Mouse (Mus musculus): ENCODE results near the gene Msi2. TPM values are rescaled to one million over a fixed set of nuclear protein-coding genes. Genes with fewer than 3 reads are reported as not detected.

Gene Msi2
- polyA plus RNA-seq, 1 experiment from 2014 or later: 10.9 TPM

DNA sequence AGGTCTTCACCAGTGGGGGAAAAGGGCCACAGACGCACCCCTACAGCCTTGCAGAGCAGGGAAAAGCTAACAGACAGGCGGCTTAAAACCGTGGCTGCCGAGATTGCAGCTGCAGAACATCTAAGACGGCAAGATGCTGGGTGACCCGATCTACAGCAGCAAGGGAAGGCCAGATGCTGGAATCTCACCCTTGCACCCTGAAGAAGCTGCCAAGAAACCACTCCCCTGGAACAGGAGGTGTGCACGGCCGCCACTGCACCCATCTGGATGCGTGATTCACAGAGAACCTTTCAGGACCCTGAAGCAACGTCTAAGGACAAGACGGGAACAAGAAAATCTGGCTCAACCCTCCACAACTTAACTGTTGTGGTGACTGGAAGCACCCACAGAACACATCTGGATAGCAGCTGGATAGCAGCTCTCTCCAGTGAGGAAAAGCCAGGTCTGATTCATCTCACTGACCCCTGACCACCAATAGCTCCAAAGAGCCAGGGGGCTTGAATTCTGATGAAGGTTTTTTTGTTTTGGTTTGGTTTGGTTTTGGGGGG is 11.0 kb downstream of the Msi2 start:
- ATAC-seq: no peak
- Histone ChIP-seq H3K4me1 (replicated peaks) (peaks cover 15% of the 10 kb centered on the region), H3K27me3 (replicated peaks) (no peaks in the 10 kb centered on the region), H3K9me3 (no peaks in the 10 kb centered on the region), H3K9ac (no peak overlapping the region), H3K36me3 (0 out of 2 replicates have a peak, but pooled peaks cover 3% of the 10 kb centered on the region), H3K27ac (no peak overlapping the region), H3K4me3 (replicated peaks) (no peak overlapping the region), H3K4me2 (replicated peaks) (no peak overlapping the region)
- 58% methylated on average over 11 of the region's 11 CpGs for WGBS

GRCm38 (mm10) chr11:88704688-88705087 is 13.6 kb downstream of the Msi2 start:
- H3K4me2 ChIP-seq (replicated peaks): no peak overlapping the region
- H3K36me3 ChIP-seq: no peaks in the 10 kb centered on the region; the same call in 1 of the 2 replicates
- no peak overlapping the region for H3K9ac ChIP-seq
- no peaks in the 10 kb centered on the region for H3K9me3 ChIP-seq
- no peak for ATAC-seq
- no peak overlapping the region for H3K4me3 ChIP-seq (replicated peaks)
- 79% methylated on average over 10 of the region's 10 CpGs for WGBS
- no peak overlapping the region for H3K27ac ChIP-seq
- no peaks in the 10 kb centered on the region for H3K27me3 ChIP-seq (replicated peaks)
- peaks cover 18% of the 10 kb centered on the region for H3K4me1 ChIP-seq (replicated peaks)

DNA sequence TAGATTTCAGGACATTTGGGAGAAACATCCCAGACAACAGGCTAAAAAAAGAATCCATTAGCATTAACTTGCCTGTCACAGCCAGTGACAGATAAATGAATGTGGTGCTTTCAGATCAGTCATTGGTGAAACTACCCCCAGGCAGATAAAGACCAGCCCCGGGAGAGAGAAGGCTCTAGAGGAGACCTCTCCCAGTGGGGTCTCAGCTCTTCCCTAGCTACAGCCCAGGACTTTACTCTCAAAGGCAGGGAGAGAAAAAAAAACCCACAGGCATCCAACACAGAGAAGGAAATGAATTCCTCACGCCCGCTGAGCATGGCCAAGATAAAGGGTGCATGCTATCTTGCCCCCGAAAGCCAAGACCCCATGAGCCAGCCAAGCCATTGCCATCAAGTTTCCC is 15.1 kb downstream of the Msi2 start:
- no peak overlapping the region for H3K4me2 ChIP-seq (replicated peaks)
- no peak overlapping the region for H3K9ac ChIP-seq
- ATAC-seq: no peak
- no peaks in the 10 kb centered on the region for H3K9me3 ChIP-seq
- peaks cover 18% of the 10 kb centered on the region for H3K4me1 ChIP-seq (replicated peaks)
- H3K4me3 ChIP-seq (replicated peaks): no peak overlapping the region
- no peak overlapping the region for H3K27ac ChIP-seq
- peaks cover 4% of the 10 kb centered on the region; the same call in 1 of the 2 replicates for H3K36me3 ChIP-seq
- 52% methylated on average over 4 of the region's 4 CpGs for WGBS
- no peaks in the 10 kb centered on the region for H3K27me3 ChIP-seq (replicated peaks)

- peaks cover 16% of the 10 kb centered on the region for H3K4me1 ChIP-seq (replicated peaks)
Measured at GRCm38 (mm10) chr11:88701976-88702659, 16.2 kb downstream of the Msi2 start.

DNA sequence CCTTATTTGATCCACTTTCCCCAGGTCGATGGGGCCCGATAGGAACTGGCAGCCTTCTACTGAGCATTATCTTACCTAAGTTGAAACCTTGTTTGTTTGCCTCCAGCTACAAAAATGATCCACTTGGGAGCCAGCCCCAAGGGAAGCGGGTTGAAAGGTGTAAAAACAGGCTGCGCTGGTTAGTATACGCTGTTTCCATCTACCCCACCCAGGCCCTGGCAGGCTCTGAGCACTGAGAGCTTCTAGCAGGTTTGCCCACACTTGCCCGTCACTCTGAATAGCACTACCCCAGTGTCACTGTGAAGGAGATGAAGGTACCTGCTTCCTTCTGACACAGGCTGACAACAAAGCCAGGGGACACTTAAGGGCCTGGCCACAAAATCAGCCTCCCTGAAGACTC is 17.3 kb downstream of the Msi2 start:
- WGBS: 87% methylated on average over 6 of the region's 6 CpGs
- H3K27ac ChIP-seq: no peak overlapping the region

More at GRCm38 (mm10) chr11:88701976-88702659, 16.2 kb downstream of the Msi2 start:
- 59% methylated on average over 6 of the region's 6 CpGs for WGBS
- ATAC-seq: no peak
- no peak overlapping the region for H3K4me3 ChIP-seq (replicated peaks)
- H3K4me2 ChIP-seq (replicated peaks): no peak overlapping the region
- H3K9ac ChIP-seq: no peak overlapping the region
- H3K27ac ChIP-seq: no peak overlapping the region
- H3K36me3 ChIP-seq: peaks cover 4% of the 10 kb centered on the region; the same call in 1 of the 2 replicates
- no peaks in the 10 kb centered on the region for H3K9me3 ChIP-seq
- no peaks in the 10 kb centered on the region for H3K27me3 ChIP-seq (replicated peaks)

DNA sequence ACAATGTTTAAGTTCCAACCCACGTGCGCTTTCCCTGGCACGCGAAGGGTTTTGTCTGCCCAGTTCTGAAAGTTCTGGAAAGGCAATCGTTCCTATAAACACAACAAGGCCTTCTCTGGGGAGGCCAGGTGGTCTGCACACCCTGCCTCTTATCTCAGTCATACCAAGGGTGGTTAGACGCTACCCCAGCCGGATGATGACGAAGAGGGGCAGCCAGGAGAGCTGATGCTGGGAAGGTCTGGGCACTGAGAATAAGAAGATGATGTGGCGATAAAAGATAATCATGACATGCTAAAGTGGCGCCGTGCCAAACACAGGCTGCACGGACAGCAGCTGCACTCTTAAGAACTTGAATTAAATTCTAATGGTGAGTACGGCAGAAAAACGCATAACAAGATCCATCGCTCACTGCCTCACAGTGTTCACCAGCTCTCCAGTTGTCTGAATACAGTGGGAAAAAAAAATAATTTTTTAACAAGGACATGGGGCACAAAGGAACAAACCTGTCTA is 18.1 kb downstream of the Msi2 start:
- 65% methylated on average over 15 of the region's 15 CpGs for WGBS
- Histone ChIP-seq H3K27me3 (replicated peaks) (no peaks in the 10 kb centered on the region), H3K9ac (no peak overlapping the region), H3K36me3 (peaks cover 4% of the 10 kb centered on the region; the same call in 1 of the 2 replicates), H3K4me3 (replicated peaks) (no peak overlapping the region), H3K9me3 (no peaks in the 10 kb centered on the region), H3K27ac (no peak overlapping the region), H3K4me1 (replicated peaks) (peaks cover 25% of the 10 kb centered on the region), H3K4me2 (replicated peaks) (no peak overlapping the region)
- ATAC-seq: no peak

More for the DNA sequence above, 17.3 kb downstream of the Msi2 start:
- Histone ChIP-seq H3K27me3 (replicated peaks) (no peaks in the 10 kb centered on the region), H3K4me1 (replicated peaks) (peaks cover 17% of the 10 kb centered on the region), H3K4me3 (replicated peaks) (no peak overlapping the region), H3K36me3 (peaks cover 4% of the 10 kb centered on the region; the same call in 1 of the 2 replicates), H3K9me3 (no peaks in the 10 kb centered on the region), H3K4me2 (replicated peaks) (no peak overlapping the region), H3K9ac (no peak overlapping the region)
- no peak for ATAC-seq

GRCm38 (mm10) chr11:88693905-88694893 is 24.1 kb downstream of the Msi2 start:
- Histone ChIP-seq H3K4me2 (replicated peaks) (no peak overlapping the region; the same call in 1 of the 2 replicates), H3K4me1 (replicated peaks) (peaks cover 58% of the 10 kb centered on the region), H3K9ac (no peak overlapping the region), H3K9me3 (no peaks in the 10 kb centered on the region), H3K27ac (no peak overlapping the region), H3K27me3 (replicated peaks) (no peaks in the 10 kb centered on the region), H3K36me3 (no peaks in the 10 kb centered on the region), H3K4me3 (replicated peaks) (no peak overlapping the region)
- ATAC-seq: peak; percentile 4; the same call in 1 of the 2 replicates
- 24% methylated on average over 20 of the region's 20 CpGs for WGBS

- H3K27me3 ChIP-seq (replicated peaks): no peaks in the 10 kb centered on the region
- H3K36me3 ChIP-seq: no peaks in the 10 kb centered on the region
- H3K4me3 ChIP-seq (replicated peaks): no peak overlapping the region
- no peak overlapping the region for H3K4me2 ChIP-seq (replicated peaks)
- H3K4me1 ChIP-seq (replicated peaks): peaks cover 61% of the 10 kb centered on the region
- H3K27ac ChIP-seq: 0 out of 2 replicates have a peak overlapping the region, but pooled peaks have one; percentile 25
- ATAC-seq: no peak; the same call in 1 of the 2 replicates
- no peak overlapping the region for H3K9ac ChIP-seq
- WGBS: 57% methylated on average over 13 of the region's 13 CpGs
- H3K9me3 ChIP-seq: no peaks in the 10 kb centered on the region
Measured at GRCm38 (mm10) chr11:88693002-88693769, 25.1 kb downstream of the Msi2 start.

GRCm38 (mm10) chr11:88692374-88692773 is 25.9 kb downstream of the Msi2 start:
- 0 out of 2 replicates have a peak, but pooled peaks have one; percentile 21 for ATAC-seq
- H3K27ac ChIP-seq: no peak overlapping the region
- 22% methylated on average over 10 of the region's 10 CpGs for WGBS

GRCm38 (mm10) chr11:88690556-88691287 is 27.6 kb downstream of the Msi2 start:
- Histone ChIP-seq H3K9me3 (no peaks in the 10 kb centered on the region), H3K27me3 (replicated peaks) (no peaks in the 10 kb centered on the region), H3K9ac (no peak overlapping the region), H3K4me3 (replicated peaks) (no peak overlapping the region), H3K36me3 (no peaks in the 10 kb centered on the region), H3K4me1 (replicated peaks) (peaks cover 70% of the 10 kb centered on the region), H3K4me2 (replicated peaks) (0 out of 2 replicates have a peak overlapping the region, but pooled peaks have one; percentile 3), H3K27ac (peak overlapping the region; percentile 24; the same call in 1 of the 2 replicates)
- ATAC-seq: no peak
- WGBS: 12% methylated on average over 12 of the region's 12 CpGs

More at GRCm38 (mm10) chr11:88692374-88692773, 25.9 kb downstream of the Msi2 start:
- no peaks in the 10 kb centered on the region for H3K27me3 ChIP-seq (replicated peaks)
- no peaks in the 10 kb centered on the region for H3K9me3 ChIP-seq
- H3K4me2 ChIP-seq (replicated peaks): no peak overlapping the region
- H3K4me3 ChIP-seq (replicated peaks): no peak overlapping the region
- no peaks in the 10 kb centered on the region for H3K36me3 ChIP-seq
- H3K9ac ChIP-seq: no peak overlapping the region
- peaks cover 66% of the 10 kb centered on the region for H3K4me1 ChIP-seq (replicated peaks)
